8 mouse cellular contexts compared by ENCODE assay signal in genomic region chr5:145113416-145113815, GRCm38 (mm10). TPM values are rescaled to one million over a fixed set of nuclear protein-coding genes. Genes with fewer than 3 reads are reported as not detected.
A peak's percentile ranks its signal among the peaks of the same experiment; 100 is the strongest.
DNase-seq lines count a peak whose midpoint lies in the region; ATAC-seq and TF ChIP-seq lines count a peak whose summit lies in the region.

No protein-coding gene starts in this region.

- no peaks in the 10 kb centered on the region for H3K9me3 ChIP-seq in kidney, embryonic 15.5 days (replicated peaks)
- no peaks in the 10 kb centered on the region for H3K9me3 ChIP-seq in forebrain, embryonic 12.5 days
- no peaks in the 10 kb centered on the region for H3K9me3 ChIP-seq in liver, postnatal 0 days (ENCODE audit: low read length)

- H3K36me3 ChIP-seq in kidney, embryonic 15.5 days: peaks cover 28% of the 10 kb centered on the region
- peaks cover 22% of the 10 kb centered on the region for H3K36me3 ChIP-seq in forebrain, embryonic 12.5 days (replicated peaks)
- H3K36me3 ChIP-seq in liver, postnatal 0 days (replicated peaks; ENCODE audit: insufficient read depth, low read length): peaks cover 8% of the 10 kb centered on the region; the same call in 1 of the 2 replicates

- no peak for DNase-seq in kidney, adult 18-20 months
- peak; percentile 47 for DNase-seq in NIH3T3 (ENCODE audit: low read depth)
- DNase-seq in liver, postnatal 0 days: no peak
- no peak for DNase-seq in right cerebral cortex, postnatal 14 days
- no peak for DNase-seq in embryo, embryonic 9.5 days (ENCODE audit: extremely low spot score)

- H3K4me3 ChIP-seq in kidney, embryonic 15.5 days (replicated peaks): peak overlapping the region; percentile 77
- peak overlapping the region; percentile 53 for H3K4me3 ChIP-seq in forebrain, embryonic 12.5 days (replicated peaks)
- H3K4me3 ChIP-seq in liver, postnatal 0 days (ENCODE audit: low read depth, low read length): peak overlapping the region; percentile 66

- H3K4me1 ChIP-seq in kidney, embryonic 15.5 days: peaks cover 43% of the 10 kb centered on the region
- H3K4me1 ChIP-seq in forebrain, embryonic 12.5 days: peaks cover 11% of the 10 kb centered on the region; the same call in 1 of the 2 replicates
- peaks cover 10% of the 10 kb centered on the region for H3K4me1 ChIP-seq in liver, postnatal 0 days (ENCODE audit: insufficient read depth)

- H3K27ac ChIP-seq in kidney, embryonic 15.5 days: no peak overlapping the region
- no peak overlapping the region for H3K27ac ChIP-seq in forebrain, embryonic 12.5 days
- peak overlapping the region; percentile 90; the same call in 1 of the 2 replicates for H3K27ac ChIP-seq in liver, postnatal 0 days (ENCODE audit: low read depth)

- TF ChIP-seq EP300 in liver, postnatal 0 days (IDR thresholded peaks at IDR 0.05; ENCODE audit: low read depth): no peak

- peak overlapping the region; percentile 87 for H3K4me2 ChIP-seq in kidney, embryonic 15.5 days
- peak overlapping the region; percentile 70 for H3K4me2 ChIP-seq in forebrain, embryonic 12.5 days
- H3K4me2 ChIP-seq in liver, postnatal 0 days (ENCODE audit: low read depth, low read length): peak overlapping the region; percentile 83

- ATAC-seq in kidney, embryonic 15.5 days (replicated peaks; ENCODE audit: low FRiP score): no peak
- no peak for ATAC-seq in forebrain, embryonic 12.5 days (ENCODE audit: low FRiP score)
- ATAC-seq in liver, postnatal 0 days: no peak
- ATAC-seq in cerebellum, adult (ENCODE audit: insufficient number of reproducible peaks, low FRiP score, low TSS enrichment): no peak

- WGBS in kidney, embryonic 15.5 days: 24% methylated on average over 2 of the region's 2 CpGs
- WGBS in forebrain, embryonic 12.5 days: 48% methylated on average over 2 of the region's 2 CpGs
- WGBS in liver, postnatal 0 days (ENCODE audit: insufficient replicate concordance): 31% methylated on average over 2 of the region's 2 CpGs

- H3K27me3 ChIP-seq in kidney, embryonic 15.5 days: no peaks in the 10 kb centered on the region
- H3K27me3 ChIP-seq in forebrain, embryonic 12.5 days: peaks cover 39% of the 10 kb centered on the region
- H3K27me3 ChIP-seq in liver, postnatal 0 days (ENCODE audit: insufficient read depth, low read length): no peaks in the 10 kb centered on the region

- no peak overlapping the region; the same call in 1 of the 2 replicates for H3K9ac ChIP-seq in kidney, embryonic 15.5 days
- no peak overlapping the region for H3K9ac ChIP-seq in forebrain, embryonic 12.5 days
- peak overlapping the region; percentile 82; the same call in 1 of the 2 replicates for H3K9ac ChIP-seq in liver, postnatal 0 days (replicated peaks)

- no peak for TF ChIP-seq CTCF in liver, postnatal 0 days (IDR thresholded peaks at IDR 0.05; ENCODE audit: low read depth)

RNA-seq across cellular contexts. Expression of gene Arpc1b, which starts 0.6 kb away (rescaled TPM):
- polyA plus RNA-seq in kidney, embryonic 15.5 days (2015; fragmentation: Nextera tagmentation; extraction: Ambion mirVana): 294 and 313 TPM in 2 replicates
- 52.2 and 65.6 TPM in 2 replicates for polyA plus RNA-seq in forebrain, embryonic 12.5 days (2016; fragmentation: Nextera tagmentation; extraction: Ambion mirVana)
- 157 and 181 TPM in 2 replicates for polyA plus RNA-seq in liver, postnatal 0 days (2015; fragmentation: Nextera tagmentation; extraction: Ambion mirVana)

RNA-seq across cellular contexts. Expression of gene Pdap1, which starts 26.6 kb away (rescaled TPM):
- polyA plus RNA-seq in kidney, embryonic 15.5 days (2015; fragmentation: Nextera tagmentation; extraction: Ambion mirVana): 104 and 106 TPM in 2 replicates
- polyA plus RNA-seq in forebrain, embryonic 12.5 days (2016; fragmentation: Nextera tagmentation; extraction: Ambion mirVana): 154 and 155 TPM in 2 replicates
- polyA plus RNA-seq in liver, postnatal 0 days (2015; fragmentation: Nextera tagmentation; extraction: Ambion mirVana): 32.5 and 34.0 TPM in 2 replicates

RNA-seq across cellular contexts. Expression of gene Bud31, which starts 26.7 kb away (rescaled TPM):
- polyA plus RNA-seq in kidney, embryonic 15.5 days (2015; fragmentation: Nextera tagmentation; extraction: Ambion mirVana): 196 TPM in 2 replicates
- 225 and 235 TPM in 2 replicates for polyA plus RNA-seq in forebrain, embryonic 12.5 days (2016; fragmentation: Nextera tagmentation; extraction: Ambion mirVana)
- polyA plus RNA-seq in liver, postnatal 0 days (2015; fragmentation: Nextera tagmentation; extraction: Ambion mirVana): 94.8 and 97.2 TPM in 2 replicates

RNA-seq across cellular contexts. Expression of gene Kpna7, which starts 29.6 kb away (rescaled TPM):
- polyA plus RNA-seq in kidney, embryonic 15.5 days (2015; fragmentation: Nextera tagmentation; extraction: Ambion mirVana): not detected in 2 replicates
- polyA plus RNA-seq in forebrain, embryonic 12.5 days (2016; fragmentation: Nextera tagmentation; extraction: Ambion mirVana): not detected in 2 replicates
- not detected in 2 replicates for polyA plus RNA-seq in liver, postnatal 0 days (2015; fragmentation: Nextera tagmentation; extraction: Ambion mirVana)

RNA-seq across cellular contexts. Expression of gene Arpc1a, which starts 29.8 kb away (rescaled TPM):
- polyA plus RNA-seq in kidney, embryonic 15.5 days (2015; fragmentation: Nextera tagmentation; extraction: Ambion mirVana): 138 and 140 TPM in 2 replicates
- 168 and 174 TPM in 2 replicates for polyA plus RNA-seq in forebrain, embryonic 12.5 days (2016; fragmentation: Nextera tagmentation; extraction: Ambion mirVana)
- polyA plus RNA-seq in liver, postnatal 0 days (2015; fragmentation: Nextera tagmentation; extraction: Ambion mirVana): 49.1 and 51.1 TPM in 2 replicates
